In genomic region chr8:105825506-105825905, GRCm38 (mm10) we compare ENCODE assay signal across 9 mouse cellular contexts. TPM values are rescaled to one million over a fixed set of nuclear protein-coding genes. Genes with fewer than 3 reads are reported as not detected.
DNase-seq lines count a peak whose midpoint lies in the region; ATAC-seq and TF ChIP-seq lines count a peak whose summit lies in the region.
"Had no signal": no experiment of that assay in that cellular context is flagged by ENCODE, and none has a peak within 500 bp of the region (broad histone marks: within the 10 kb centered on the region; RNA-seq: fewer than 3 reads in every experiment).

No protein-coding gene starts in this region.

- no peak for TF ChIP-seq CTCF in forebrain, postnatal 0 days (IDR thresholded peaks at IDR 0.05; ENCODE audit: low read depth)

- no peak for ATAC-seq in forebrain, postnatal 0 days
- no peak for ATAC-seq in liver, embryonic 15.5 days (ENCODE audit: insufficient read depth)

- peaks cover 35% of the 10 kb centered on the region for H3K36me3 ChIP-seq in forebrain, postnatal 0 days (ENCODE audit: insufficient read depth)
- peaks cover 52% of the 10 kb centered on the region for H3K36me3 ChIP-seq in liver, embryonic 15.5 days (replicated peaks)

- DNase-seq in adrenal gland, adult 2 months, result peak; percentile 33
- no peak for DNase-seq in adrenal gland, postnatal 25 days
- DNase-seq in CD4-positive helper T cell, adult 2 months (ENCODE audit: low read depth, low spot score), result peak; percentile 76
- no peak for DNase-seq in forebrain, postnatal 0 days
- DNase-seq in B cell, adult 2 months, result no peak
- DNase-seq in layer of hippocampus, postnatal 25 days (ENCODE audit: extremely low spot score in 1 of 2, low spot score in 1 of 2), result no peak
- DNase-seq in frontal cortex, postnatal 25 days (ENCODE audit: low spot score in 2 of 2), result no peak
- DNase-seq: cerebellum, adult 11-12 months had no signal

- peak overlapping the region; percentile 85 for H3K4me2 ChIP-seq in forebrain, postnatal 0 days (ENCODE audit: low read depth)
- H3K4me2 ChIP-seq in liver, embryonic 15.5 days, result peak overlapping the region; percentile 74

- no peaks in the 10 kb centered on the region for H3K27me3 ChIP-seq in forebrain, postnatal 0 days (ENCODE audit: insufficient read depth, low read length)
- no peaks in the 10 kb centered on the region for H3K27me3 ChIP-seq in liver, embryonic 15.5 days

- no peak overlapping the region for H3K27ac ChIP-seq in forebrain, postnatal 0 days (ENCODE audit: low read depth, low read length)
- H3K27ac ChIP-seq in liver, embryonic 15.5 days (replicated peaks), result peak overlapping the region; percentile 99

- H3K9ac ChIP-seq in forebrain, postnatal 0 days, result no peak overlapping the region
- H3K9ac ChIP-seq in liver, embryonic 15.5 days, result peak overlapping the region; percentile 88

- peaks cover 6% of the 10 kb centered on the region; the same call in 1 of the 2 replicates for H3K4me1 ChIP-seq in forebrain, postnatal 0 days (ENCODE audit: insufficient read depth)
- H3K4me1 ChIP-seq in liver, embryonic 15.5 days (replicated peaks), result peaks cover 71% of the 10 kb centered on the region

- 79% methylated on average over 4 of the region's 4 CpGs for WGBS in forebrain, postnatal 0 days
- 54% methylated on average over 4 of the region's 4 CpGs for WGBS in liver, embryonic 15.5 days (ENCODE audit: insufficient replicate concordance)

- no peak overlapping the region for H3K4me3 ChIP-seq in forebrain, postnatal 0 days (ENCODE audit: low read depth, low read length)
- H3K4me3 ChIP-seq in liver, embryonic 15.5 days (replicated peaks), result peak overlapping the region; percentile 76

- no peaks in the 10 kb centered on the region for H3K9me3 ChIP-seq in forebrain, postnatal 0 days (ENCODE audit: low read length)
- no peaks in the 10 kb centered on the region for H3K9me3 ChIP-seq in liver, embryonic 15.5 days (replicated peaks)

RNA-seq across cellular contexts. Expression of gene Ranbp10, which starts 1.6 kb away (rescaled TPM):
- total RNA-seq in adrenal gland, adult 2 months (2021), result 10 to 100 TPM; 19.7 to 23.6 TPM
- 22.2 and 27.3 TPM in 2 replicates for polyA plus RNA-seq in adrenal gland, adult 2 months (2012; rRNA removed)
- total RNA-seq in adrenal gland, postnatal 25 days (2021), result 25.4 and 29.5 TPM in 2 replicates
- 9.8 and 13.6 TPM in 2 replicates for total RNA-seq in forebrain, postnatal 0 days (2014; rRNA removed)
- 3.5 and 4.5 TPM in 2 replicates for polyA plus RNA-seq in forebrain, postnatal 0 days (2015; fragmentation: Nextera tagmentation; extraction: Ambion mirVana)
- polyA plus RNA-seq in liver, embryonic 15.5 days (2015; fragmentation: Nextera tagmentation; extraction: Ambion mirVana), result 45.0 and 52.2 TPM in 2 replicates
- total RNA-seq in layer of hippocampus, postnatal 25 days (2021), result 10 to 100 TPM; 24.3 to 26.6 TPM

RNA-seq across cellular contexts. Expression of gene Tsnaxip1, which starts 2.0 kb away (rescaled TPM):
- total RNA-seq in adrenal gland, adult 2 months (2021), result not detected
- polyA plus RNA-seq in adrenal gland, adult 2 months (2012; rRNA removed), result not detected in 2 replicates
- total RNA-seq in adrenal gland, postnatal 25 days (2021), result not detected in 2 replicates
- total RNA-seq in forebrain, postnatal 0 days (2014; rRNA removed), result 0.67 and 1.2 TPM in 2 replicates
- polyA plus RNA-seq in forebrain, postnatal 0 days (2015; fragmentation: Nextera tagmentation; extraction: Ambion mirVana), result 0.92 and 1.1 TPM in 2 replicates
- 0.07 and 0.22 TPM in 2 replicates for polyA plus RNA-seq in liver, embryonic 15.5 days (2015; fragmentation: Nextera tagmentation; extraction: Ambion mirVana)
- total RNA-seq in layer of hippocampus, postnatal 25 days (2021), result under 1 TPM; 0.15 to 0.31 TPM

RNA-seq across cellular contexts. Expression of gene Cenpt, which starts 27.6 kb away (rescaled TPM):
- total RNA-seq in adrenal gland, adult 2 months (2021), result 1 to 10 TPM; 5.9 to 6.7 TPM
- polyA plus RNA-seq in adrenal gland, adult 2 months (2012; rRNA removed), result 5.9 and 8.1 TPM in 2 replicates
- total RNA-seq in adrenal gland, postnatal 25 days (2021), result 7.5 and 9.2 TPM in 2 replicates
- 42.4 and 44.7 TPM in 2 replicates for total RNA-seq in forebrain, postnatal 0 days (2014; rRNA removed)
- 39.0 and 42.8 TPM in 2 replicates for polyA plus RNA-seq in forebrain, postnatal 0 days (2015; fragmentation: Nextera tagmentation; extraction: Ambion mirVana)
- 20.3 and 22.7 TPM in 2 replicates for polyA plus RNA-seq in liver, embryonic 15.5 days (2015; fragmentation: Nextera tagmentation; extraction: Ambion mirVana)
- 10 to 100 TPM; 13.4 to 15.4 TPM for total RNA-seq in layer of hippocampus, postnatal 25 days (2021)

RNA-seq across cellular contexts. Expression of gene Thap11, which starts 29.4 kb away (rescaled TPM):
- 10 to 100 TPM; 31.7 to 38.0 TPM for total RNA-seq in adrenal gland, adult 2 months (2021)
- polyA plus RNA-seq in adrenal gland, adult 2 months (2012; rRNA removed), result 79.7 and 91.6 TPM in 2 replicates
- total RNA-seq in adrenal gland, postnatal 25 days (2021), result 38.0 and 40.1 TPM in 2 replicates
- 60.4 and 81.9 TPM in 2 replicates for total RNA-seq in forebrain, postnatal 0 days (2014; rRNA removed)
- polyA plus RNA-seq in forebrain, postnatal 0 days (2015; fragmentation: Nextera tagmentation; extraction: Ambion mirVana), result 48.6 and 57.2 TPM in 2 replicates
- 31.5 and 32.2 TPM in 2 replicates for polyA plus RNA-seq in liver, embryonic 15.5 days (2015; fragmentation: Nextera tagmentation; extraction: Ambion mirVana)
- total RNA-seq in layer of hippocampus, postnatal 25 days (2021), result 10 to 100 TPM; 38.2 to 44.4 TPM

RNA-seq across cellular contexts. Expression of gene Nutf2, which starts 34.9 kb away (rescaled TPM):
- total RNA-seq in adrenal gland, adult 2 months (2021), result 10 to 100 TPM; 30.2 to 44.0 TPM
- 19.3 and 24.8 TPM in 2 replicates for polyA plus RNA-seq in adrenal gland, adult 2 months (2012; rRNA removed)
- 36.3 and 56.0 TPM in 2 replicates for total RNA-seq in adrenal gland, postnatal 25 days (2021)
- total RNA-seq in forebrain, postnatal 0 days (2014; rRNA removed), result 70.4 and 89.5 TPM in 2 replicates
- polyA plus RNA-seq in forebrain, postnatal 0 days (2015; fragmentation: Nextera tagmentation; extraction: Ambion mirVana), result 142 and 146 TPM in 2 replicates
- polyA plus RNA-seq in liver, embryonic 15.5 days (2015; fragmentation: Nextera tagmentation; extraction: Ambion mirVana), result 85.2 and 94.1 TPM in 2 replicates
- 10 to 100 TPM; 27.6 to 34.9 TPM for total RNA-seq in layer of hippocampus, postnatal 25 days (2021)

Comparison
In these comparisons a context has a peak if more than half of its experiments do, and no peak if none do; other contexts are left out.
1. DNase-seq: peak in adrenal gland, adult 2 months (single experiment) and CD4-positive helper T cell, adult 2 months (single experiment); none in adrenal gland, postnatal 25 days (single experiment), forebrain, postnatal 0 days (single experiment), B cell, adult 2 months (0 of 2), layer of hippocampus, postnatal 25 days (0 of 2) and frontal cortex, postnatal 25 days (0 of 2).